Mouse (Mus musculus): ENCODE results near the gene Med24.

GRCm38 (mm10) chr11:98685642-98686041, 43.6 kb downstream of the Med24 start:
- TF ChIP-seq CTCF (conservative IDR thresholded peaks at IDR 0.05; ENCODE audit: insufficient read depth, insufficient read length, low read depth, low read length): no peak
- no peak for TF ChIP-seq POLR2A (IDR thresholded peaks at IDR 0.05; ENCODE audit: low read depth, low read length)
